Mouse (Mus musculus) kidney, embryonic 14.5 days (tissue): ENCODE results near the gene Ippk. TPM values are rescaled to one million over a fixed set of nuclear protein-coding genes. Genes with fewer than 3 reads are reported as not detected.

Experiments
- ATAC-seq: fragments of 200-750 bp; cut with Nextera tagmentation; 2 replicates; pipeline ENCODE4 v1.8.0; 2017; ENCODE audit warnings: moderate number of reproducible peaks, mild to moderate bottlenecking, moderate TSS enrichment, moderate library complexity; ENCODE audit not compliant: low FRiP score, low TSS enrichment
- H3K27ac ChIP-seq: fragments of 300-500 bp; sonication (generic); 2 replicates; pipeline ENCODE4 v1.5.1; 2014; ENCODE audit warnings: low read depth, mild to moderate bottlenecking, low read length, moderate library complexity, mixed read lengths
- H3K27me3 ChIP-seq: fragments of 300-500 bp; sonication (generic); 2 replicates; pipeline ENCODE4 v1.6.1; 2014; ENCODE audit warnings: mild to moderate bottlenecking, low read length; ENCODE audit not compliant: control insufficient read depth, insufficient read depth
- H3K36me3 ChIP-seq: fragments of 300-500 bp; sonication (generic); 2 replicates; pipeline ENCODE4 v1.6.1; 2014; ENCODE audit warnings: low read length, mixed read lengths; ENCODE audit not compliant: control insufficient read depth, insufficient read depth
- H3K4me1 ChIP-seq: fragments of 300-500 bp; sonication (generic); 2 replicates; pipeline ENCODE4 v1.6.1; 2014; ENCODE audit warnings: low read length, mixed read lengths; ENCODE audit not compliant: control insufficient read depth, insufficient read depth
- H3K4me2 ChIP-seq: fragments of 300-500 bp; sonication (generic); replicated peaks from 2 replicates; pipeline ENCODE4 v1.6.1; 2014; ENCODE audit warnings: low read depth, mild to moderate bottlenecking, low read length
- H3K4me3 ChIP-seq: fragments of 300-500 bp; sonication (generic); 2 replicates; pipeline ENCODE4 v1.5.1; 2014; ENCODE audit warnings: mild to moderate bottlenecking, low read length
- H3K9ac ChIP-seq: fragments of 300-500 bp; sonication (generic); 2 replicates; pipeline ENCODE4 v1.6.1; 2014; ENCODE audit warnings: low read depth, mild to moderate bottlenecking, low read length, moderate library complexity
- H3K9me3 ChIP-seq: fragments of 300-500 bp; sonication (generic); 2 replicates; pipeline ENCODE4 v1.6.1; 2016; ENCODE audit warnings: low read length; ENCODE audit not compliant: control insufficient read depth
- WGBS: fragments of 180-500 bp; shearing (Covaris S2); extraction: QIAGEN DNeasy Blood & Tissue Kit; methylation state at CpG from one replicate; pipeline ENCODE4 v1.1.7; 2014; 5-methylcytosine and 5-hydroxymethylcytosine counted together
- polyA plus RNA-seq: library from polyadenylated mRNA; unstranded; fragments of >200 nt; fragmentation: Nextera tagmentation; extraction: Ambion mirVana; gene quantifications from 2 replicates; pipeline ENCODE4 v1.2.1, GENCODE M21; 2014

The Ippk gene
- polyA plus RNA-seq, 1 experiment from 2014 or later, result 16.8 TPM

DNA sequence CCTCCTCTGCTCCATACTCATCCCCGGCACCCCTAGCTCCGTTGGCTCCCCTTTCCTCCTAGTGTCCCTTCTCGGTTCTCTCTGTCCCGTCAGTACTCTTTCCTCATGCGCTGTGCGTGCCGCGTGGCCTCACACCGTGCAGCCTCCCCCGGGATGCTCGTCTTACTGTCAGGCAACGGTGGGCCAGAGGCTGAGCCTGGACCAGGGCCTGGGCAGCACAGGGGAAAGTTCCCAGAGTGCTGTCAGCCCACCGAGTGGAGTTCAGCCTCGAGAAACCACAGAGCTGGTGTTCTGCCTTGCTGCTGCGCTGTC is 513 bp downstream of the Ippk start:
- no peaks in the 10 kb centered on the region for H3K27me3 ChIP-seq
- H3K27ac ChIP-seq, result peak overlapping the region; percentile 78; the same call in 1 of the 2 replicates
- no peaks in the 10 kb centered on the region for H3K36me3 ChIP-seq
- peak overlapping the region; percentile 94 for H3K4me3 ChIP-seq
- H3K9me3 ChIP-seq, result no peaks in the 10 kb centered on the region; the same call in 1 of the 2 replicates
- peak overlapping the region; percentile 64 for H3K4me2 ChIP-seq
- under 1% methylated on average over 15 of the region's 15 CpGs for WGBS
- H3K9ac ChIP-seq, result peak overlapping the region; percentile 84
- H3K4me1 ChIP-seq, result peaks cover 13% of the 10 kb centered on the region
- peak; percentile 51; the same call in 1 of the 2 replicates for ATAC-seq

DNA sequence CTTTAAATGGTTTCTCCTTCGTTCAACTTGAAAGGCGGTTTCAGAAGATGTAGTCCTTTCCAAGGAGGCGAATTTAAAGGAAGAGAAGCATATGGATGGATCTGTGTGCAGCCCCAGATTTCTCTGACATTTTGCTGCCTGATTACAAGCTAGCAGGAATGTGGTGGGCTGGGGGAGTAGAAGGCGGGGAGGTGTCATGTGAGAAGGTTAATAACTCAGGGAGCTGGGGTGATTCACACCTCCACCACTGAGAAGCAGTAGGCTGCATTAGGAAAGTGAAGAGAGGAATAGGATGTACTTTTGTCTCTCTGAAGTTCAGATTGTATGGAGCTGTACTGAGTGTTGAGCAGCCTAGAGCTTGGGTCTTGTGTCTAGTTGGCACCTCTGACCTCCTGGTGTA is 910 bp downstream of the Ippk start:
- peak overlapping the region; percentile 94 for H3K4me3 ChIP-seq
- no peak overlapping the region for H3K27ac ChIP-seq
- peak overlapping the region; percentile 84 for H3K9ac ChIP-seq
- H3K4me2 ChIP-seq, result peak overlapping the region; percentile 64
- H3K4me1 ChIP-seq, result peaks cover 16% of the 10 kb centered on the region
- H3K27me3 ChIP-seq, result no peaks in the 10 kb centered on the region
- ATAC-seq, result no peak
- no peaks in the 10 kb centered on the region; the same call in 1 of the 2 replicates for H3K9me3 ChIP-seq
- H3K36me3 ChIP-seq, result no peaks in the 10 kb centered on the region
- WGBS, result 12% methylated on average over 4 of the region's 4 CpGs

DNA sequence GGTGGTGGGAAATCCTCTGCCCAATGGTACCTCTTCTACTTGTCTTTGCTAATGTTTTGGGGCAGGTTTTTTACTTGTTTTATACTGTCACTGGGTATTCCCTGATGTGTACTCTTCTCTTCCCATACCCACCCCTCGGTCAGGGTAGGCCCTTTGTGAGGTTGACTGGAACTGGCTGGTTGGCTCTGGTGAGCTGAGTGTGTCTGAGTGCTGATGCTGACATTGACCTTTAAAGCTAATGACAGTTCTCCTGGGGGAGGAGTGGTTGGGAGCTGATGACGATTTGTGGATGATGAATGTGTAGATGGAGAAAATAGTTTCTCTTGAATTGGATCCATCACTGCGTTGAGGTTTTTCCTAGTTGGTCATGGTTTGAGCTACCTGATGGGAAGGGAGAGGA is 5.7 kb downstream of the Ippk start:
- Histone ChIP-seq H3K9ac (no peak overlapping the region), H3K4me1 (peaks cover 25% of the 10 kb centered on the region), H3K4me2 (no peak overlapping the region), H3K9me3 (no peaks in the 10 kb centered on the region), H3K27ac (no peak overlapping the region), H3K4me3 (no peak overlapping the region), H3K27me3 (no peaks in the 10 kb centered on the region), H3K36me3 (no peaks in the 10 kb centered on the region; the same call in 1 of the 2 replicates)
- ATAC-seq, result no peak
- WGBS, result 93% methylated on average over 3 of the region's 3 CpGs

DNA sequence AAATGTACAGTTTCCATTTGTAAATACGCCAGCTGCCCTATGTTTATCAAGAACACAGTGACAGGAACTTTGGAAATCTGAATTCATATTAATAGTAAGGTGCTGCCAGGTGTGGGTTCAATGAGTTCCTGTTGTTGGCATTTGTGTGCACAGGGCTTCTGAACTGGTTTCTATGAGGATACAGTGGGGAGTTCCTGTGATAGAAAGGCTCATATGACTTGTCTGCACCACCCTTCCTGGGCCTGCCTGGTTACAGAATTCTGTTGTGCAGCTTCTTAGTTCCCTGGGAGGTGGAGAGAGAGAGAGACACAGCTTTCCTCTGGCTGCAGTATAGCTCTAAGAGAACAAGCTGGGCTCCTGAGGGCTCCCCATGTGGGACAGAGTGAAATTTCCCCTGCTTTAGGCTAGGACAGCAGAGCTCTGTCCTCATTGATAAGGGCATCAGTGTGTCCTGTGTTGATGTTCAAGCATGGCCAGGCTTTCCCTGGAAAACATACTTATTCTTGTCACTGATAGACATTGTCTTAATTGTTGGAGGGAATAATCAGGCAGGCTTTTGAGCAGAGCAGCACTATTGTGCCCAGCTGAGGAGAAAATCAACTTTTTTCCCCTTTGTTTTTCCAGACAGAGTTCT is 7.1 kb downstream of the Ippk start:
- Histone ChIP-seq H3K4me3 (no peak overlapping the region), H3K9ac (no peak overlapping the region), H3K4me2 (no peak overlapping the region), H3K36me3 (peaks cover 5% of the 10 kb centered on the region; the same call in 1 of the 2 replicates), H3K27ac (no peak overlapping the region), H3K27me3 (no peaks in the 10 kb centered on the region), H3K4me1 (peaks cover 12% of the 10 kb centered on the region), H3K9me3 (no peaks in the 10 kb centered on the region)
- WGBS, result 100% methylated on average over 1 of the region's 1 CpGs
- ATAC-seq, result no peak

DNA sequence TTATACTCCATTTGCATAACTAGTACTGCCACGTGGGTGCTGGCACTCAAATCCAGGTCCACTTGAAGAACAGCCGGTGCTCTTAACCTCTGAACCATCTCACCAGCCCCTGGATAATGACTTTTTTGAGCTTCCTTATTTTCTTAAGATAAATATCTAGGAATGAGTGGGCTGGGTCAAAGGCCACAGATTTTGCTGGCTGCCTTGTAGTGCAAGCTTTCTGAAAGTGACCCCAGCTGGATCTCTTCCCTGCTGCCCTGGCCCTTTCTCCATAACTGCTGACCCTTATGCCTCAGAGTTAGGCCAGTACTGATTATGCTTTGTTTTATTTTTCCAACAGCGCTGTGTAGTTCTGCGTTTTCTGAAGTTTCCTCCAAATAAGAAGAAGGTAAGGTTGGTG is 9.5 kb downstream of the Ippk start:
- ATAC-seq, result no peak
- Histone ChIP-seq H3K9me3 (no peaks in the 10 kb centered on the region), H3K27me3 (no peaks in the 10 kb centered on the region), H3K36me3 (peaks cover 12% of the 10 kb centered on the region; the same call in 1 of the 2 replicates), H3K4me1 (peaks cover 12% of the 10 kb centered on the region; the same call in 1 of the 2 replicates), H3K4me2 (no peak overlapping the region), H3K9ac (no peak overlapping the region), H3K27ac (no peak overlapping the region), H3K4me3 (no peak overlapping the region)
- WGBS, result 53% methylated on average over 4 of the region's 4 CpGs

DNA sequence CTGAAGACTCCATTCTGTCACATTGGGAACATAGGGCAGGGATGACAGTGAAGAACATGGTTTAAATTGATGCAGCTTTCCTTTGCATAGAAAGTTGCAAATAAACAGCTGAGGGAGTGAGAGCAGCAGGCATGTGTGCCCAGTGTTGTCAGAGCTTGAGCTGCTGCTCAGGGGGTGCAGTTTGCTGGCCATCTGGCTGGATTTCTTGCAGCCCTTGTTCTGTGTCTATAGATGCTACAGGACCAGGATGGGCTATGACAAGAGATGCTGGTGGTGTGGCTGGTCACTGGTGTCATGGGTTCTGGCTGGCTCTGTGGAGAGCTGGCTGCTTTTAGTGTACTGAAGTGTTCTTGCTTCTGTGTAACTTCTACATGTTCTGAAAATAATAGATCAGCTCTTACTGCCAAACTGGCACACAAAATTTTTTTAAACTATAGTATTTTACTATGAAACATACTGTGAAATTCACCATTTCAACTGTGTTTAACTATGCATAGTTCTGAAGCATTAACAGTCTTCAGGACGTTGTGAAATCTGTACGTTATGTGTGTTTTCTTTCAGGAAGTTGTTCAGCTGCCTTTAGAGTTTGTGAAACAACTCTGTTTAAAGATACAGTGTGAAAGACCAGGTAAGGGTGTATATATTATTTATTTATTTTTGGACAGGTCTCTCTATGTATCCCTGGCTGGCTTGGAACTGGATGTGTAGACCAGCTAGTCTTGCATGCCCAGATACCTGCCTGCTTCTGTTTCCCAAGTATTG is 12.4 kb downstream of the Ippk start:
- 0 out of 2 replicates have a peak, but pooled peaks cover 4% of the 10 kb centered on the region for H3K4me1 ChIP-seq
- H3K4me2 ChIP-seq, result no peak overlapping the region
- 90% methylated on average over 2 of the region's 2 CpGs for WGBS
- peaks cover 31% of the 10 kb centered on the region for H3K36me3 ChIP-seq
- ATAC-seq, result no peak
- no peak overlapping the region for H3K27ac ChIP-seq
- no peaks in the 10 kb centered on the region for H3K27me3 ChIP-seq
- H3K4me3 ChIP-seq, result no peak overlapping the region
- no peak overlapping the region for H3K9ac ChIP-seq
- H3K9me3 ChIP-seq, result no peaks in the 10 kb centered on the region

DNA sequence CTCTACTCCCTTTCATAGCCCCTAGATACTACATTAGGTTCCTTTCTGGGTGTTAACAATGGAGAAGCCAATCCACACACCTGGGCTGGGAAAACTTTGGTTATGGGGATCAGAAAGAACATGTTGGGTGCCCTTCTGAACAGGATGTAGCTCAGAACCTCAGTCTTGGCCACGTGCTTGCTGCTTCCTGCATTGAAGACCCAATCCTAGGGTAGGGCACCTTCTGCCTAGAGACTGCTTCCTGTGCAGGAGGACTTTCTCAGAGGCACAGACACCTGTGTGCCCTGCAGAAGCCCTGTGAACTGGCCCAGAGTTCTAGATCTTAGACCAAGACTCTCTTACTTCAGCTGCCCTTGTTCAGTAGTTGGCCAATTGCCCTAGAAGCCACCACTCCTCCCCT is 14.7 kb downstream of the Ippk start:
- WGBS, result 90% methylated on average over 1 of the region's 1 CpGs
- Histone ChIP-seq H3K9ac (no peak overlapping the region), H3K4me3 (no peak overlapping the region), H3K27me3 (no peaks in the 10 kb centered on the region), H3K27ac (no peak overlapping the region), H3K4me2 (no peak overlapping the region), H3K9me3 (no peaks in the 10 kb centered on the region), H3K4me1 (no peaks in the 10 kb centered on the region), H3K36me3 (peaks cover 34% of the 10 kb centered on the region)
- no peak for ATAC-seq

DNA sequence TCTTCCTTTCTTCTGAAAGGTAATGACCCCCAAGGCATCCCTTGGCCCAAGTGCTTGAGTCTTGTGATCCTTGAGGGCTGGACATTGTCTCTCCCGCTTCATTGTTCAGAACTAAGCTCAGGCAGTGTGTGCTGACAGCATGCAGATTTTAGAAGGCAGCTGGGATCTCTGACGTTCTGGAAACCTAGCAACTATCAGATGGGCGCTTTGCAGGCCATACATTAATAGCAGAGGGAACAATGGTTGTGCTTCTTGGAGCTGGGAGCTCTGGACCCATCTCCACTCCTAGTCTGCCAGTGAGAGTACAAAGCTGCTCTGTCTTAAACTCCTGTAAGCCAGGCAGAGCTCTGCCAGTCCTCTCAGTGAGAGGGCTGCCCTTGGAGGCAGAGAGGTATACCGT is 15.1 kb downstream of the Ippk start:
- WGBS, result 90% methylated on average over 4 of the region's 4 CpGs

DNA sequence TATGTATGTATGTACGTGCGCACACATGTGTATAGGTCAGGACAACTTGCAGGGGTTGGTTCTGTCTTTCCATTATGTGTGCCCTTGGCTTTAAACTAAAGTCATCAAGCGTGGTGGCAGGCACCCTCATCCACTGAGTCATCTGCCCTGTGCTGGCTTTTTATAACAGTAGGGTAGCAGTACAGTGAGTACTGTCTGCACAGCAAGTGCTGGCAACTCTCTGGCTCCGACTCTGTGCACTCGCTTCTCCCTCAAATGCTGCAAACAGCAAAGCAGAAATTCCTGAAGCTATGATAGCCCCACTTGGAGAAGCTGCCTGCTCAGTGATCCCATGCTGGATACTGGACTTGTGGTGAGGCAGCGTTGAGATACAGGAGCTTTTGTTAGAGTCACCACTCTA is 23.4 kb downstream of the Ippk start:
- H3K9ac ChIP-seq, result no peak overlapping the region
- peaks cover 32% of the 10 kb centered on the region for H3K36me3 ChIP-seq
- no peak overlapping the region for H3K4me3 ChIP-seq
- H3K27ac ChIP-seq, result no peak overlapping the region
- H3K4me2 ChIP-seq, result no peak overlapping the region
- H3K4me1 ChIP-seq, result no peaks in the 10 kb centered on the region
- no peak for ATAC-seq
- no peaks in the 10 kb centered on the region for H3K9me3 ChIP-seq
- no peaks in the 10 kb centered on the region for H3K27me3 ChIP-seq
- WGBS, result 94% methylated on average over 6 of the region's 6 CpGs

More for the DNA sequence above, 15.1 kb downstream of the Ippk start:
- no peaks in the 10 kb centered on the region for H3K4me1 ChIP-seq
- no peak overlapping the region for H3K9ac ChIP-seq
- H3K27me3 ChIP-seq, result no peaks in the 10 kb centered on the region
- H3K4me2 ChIP-seq, result no peak overlapping the region
- no peak overlapping the region for H3K27ac ChIP-seq
- peaks cover 34% of the 10 kb centered on the region for H3K36me3 ChIP-seq
- ATAC-seq, result no peak
- no peak overlapping the region for H3K4me3 ChIP-seq
- H3K9me3 ChIP-seq, result no peaks in the 10 kb centered on the region
